Mouse (Mus musculus): ENCODE measurements at regions not wholly inside any gene's neighbourhood (a gene's known extent, or its start where the extent isn't known, plus 50 kb on each side); places are given as distances from the start of the nearest gene placed in this dataset.
"Not testable (repeated sequence)": the region's sequence is repeated elsewhere in the genome, so short reads cannot be mapped to it uniquely, and the experiment has no call there.

DNA sequence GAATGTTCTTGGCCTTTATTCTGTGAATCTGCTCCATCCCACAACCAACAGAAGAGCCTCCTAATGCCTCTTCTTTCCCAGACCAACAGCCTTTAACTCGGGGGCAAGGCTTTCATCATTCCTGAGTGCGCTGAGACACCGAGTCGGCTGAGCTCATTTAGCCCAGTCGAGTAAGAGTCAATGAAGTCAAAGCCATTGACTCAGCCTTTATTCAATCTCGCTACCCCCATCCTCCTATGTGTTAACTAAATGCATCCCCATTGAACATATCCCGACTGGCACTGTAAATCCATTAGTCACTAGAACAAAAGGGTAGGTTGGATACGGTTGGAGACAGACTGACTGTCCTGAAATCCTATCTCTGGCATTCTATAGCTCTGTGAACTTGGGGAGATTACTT lies 115.9 kb upstream of the Cdk6 start:
- intact Hi-C loops (cut with DNase I), result not testable (repeated sequence)

DNA sequence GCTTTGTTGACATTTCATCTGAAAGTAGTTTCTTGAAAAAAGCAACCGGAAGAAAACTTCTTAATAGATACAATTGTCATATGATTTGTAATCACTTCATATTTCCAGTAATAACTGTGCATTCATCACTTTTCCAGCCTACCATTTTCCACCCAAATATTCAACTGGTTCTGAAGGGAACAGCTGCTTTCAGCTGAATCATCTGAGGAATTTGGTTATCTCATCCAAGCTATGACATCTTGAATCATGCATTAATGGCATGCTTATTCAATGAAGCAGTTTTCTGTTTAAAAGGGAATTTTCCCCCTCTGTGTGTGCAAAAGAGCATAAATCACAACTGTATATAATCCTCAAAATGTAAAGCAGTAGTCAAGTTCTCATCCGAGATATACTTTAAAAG lies 97.2 kb upstream of the Cdk6 start:
- intact Hi-C loops (cut with DNase I); DNase-seq: not testable (repeated sequence)

More for the DNA sequence above, 115.9 kb upstream of the Cdk6 start:
- not testable (repeated sequence) for DNase-seq

DNA sequence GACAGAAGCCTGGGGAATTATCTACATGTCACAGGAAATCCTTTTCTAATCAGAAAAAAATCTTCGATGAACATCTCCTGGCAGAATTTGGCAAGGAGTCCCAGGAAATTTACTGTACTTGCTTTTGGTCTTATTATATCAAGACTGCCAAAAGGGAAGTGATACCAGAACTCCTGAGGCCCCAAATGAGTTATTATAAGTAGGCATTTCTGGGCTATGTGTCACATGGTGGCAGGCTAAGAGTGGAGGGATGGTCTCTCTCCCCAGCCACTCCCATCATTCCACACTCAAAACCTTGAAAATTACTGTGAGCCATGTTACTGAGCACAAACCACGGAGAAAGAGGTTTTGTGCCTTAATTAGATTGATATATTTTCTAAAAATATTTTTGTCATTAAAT lies 94.0 kb upstream of the Cdk6 start:
- no peak for DNase-seq
- intact Hi-C loops (cut with DNase I), result no loop called here

DNA sequence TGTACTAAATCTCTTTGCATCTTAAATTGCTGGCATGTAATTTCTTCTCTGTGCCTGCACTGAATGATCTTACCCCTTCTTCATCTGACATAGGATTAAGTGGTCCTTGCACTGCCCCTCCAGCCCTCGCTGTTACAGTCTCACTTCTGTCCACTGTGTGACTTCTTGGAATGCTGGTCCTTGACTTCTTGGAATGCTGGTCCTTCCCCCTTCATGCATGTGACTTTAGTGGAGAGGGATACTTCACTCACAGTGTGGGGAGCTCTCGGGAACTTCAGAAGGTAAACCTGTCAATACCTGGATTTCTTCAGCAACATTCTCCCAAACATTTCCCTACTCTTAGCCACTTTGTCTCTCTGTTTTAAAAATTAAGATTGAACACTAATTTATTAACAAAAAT lies 91.0 kb upstream of the Cdk6 start:
- intact Hi-C loops (cut with DNase I), result no loop called here
- DNase-seq, result no peak

DNA sequence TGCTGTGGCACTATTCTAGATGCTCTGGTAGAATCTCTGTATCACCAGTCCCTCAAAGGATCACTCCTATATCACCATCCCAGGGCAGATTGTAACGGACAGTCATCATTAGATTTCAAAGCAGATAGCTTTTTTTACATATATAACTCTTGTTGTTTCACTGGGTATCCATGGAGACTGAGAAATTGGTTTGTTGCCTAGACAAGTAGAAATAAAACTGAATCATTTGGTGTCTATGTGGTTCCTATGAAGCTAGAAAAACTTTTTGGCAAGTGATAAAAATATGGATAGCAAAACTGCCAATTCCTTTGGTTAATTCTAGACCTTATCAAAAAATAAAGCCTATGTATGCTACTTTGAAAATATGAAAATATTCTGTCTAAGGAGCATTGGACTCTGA lies 81.0 kb upstream of the Cdk6 start:
- intact Hi-C loops (cut with DNase I), result no loop called here

DNA sequence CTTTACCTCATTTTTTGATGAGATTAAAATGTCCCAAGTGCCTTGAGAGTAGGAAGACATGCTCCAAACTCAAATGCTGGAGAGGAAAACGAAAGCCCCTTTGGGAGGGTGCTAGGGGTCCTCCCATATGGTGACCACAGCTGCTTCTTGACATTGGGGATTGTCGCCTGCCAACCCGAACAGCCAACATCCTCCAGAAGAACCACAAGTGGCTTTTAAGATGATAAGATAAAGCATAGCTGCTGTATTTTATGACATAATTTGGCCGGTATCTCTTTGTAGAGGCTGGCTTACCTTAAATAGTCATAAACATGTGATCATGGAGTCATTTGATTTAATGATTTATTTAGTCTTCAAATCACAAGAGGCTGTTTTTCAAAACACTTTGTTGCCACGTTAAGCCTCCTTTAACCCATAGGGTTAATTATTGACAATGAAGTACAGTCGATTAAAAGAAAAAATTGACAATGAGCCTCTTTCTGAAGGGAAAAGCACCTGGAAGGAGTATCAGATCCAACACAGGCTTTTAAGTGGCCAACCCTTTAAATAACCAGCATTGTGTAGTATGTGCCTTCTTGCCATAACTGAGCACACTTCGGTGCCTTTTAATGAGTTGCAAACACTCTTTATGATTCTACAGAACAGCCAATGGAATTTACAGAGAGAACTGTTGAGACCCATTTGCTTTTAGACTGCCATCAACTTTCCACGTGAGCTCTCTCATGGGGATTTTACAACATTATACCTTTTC lies 76.1 kb upstream of the Cdk6 start:
- intact Hi-C loops (cut with DNase I); DNase-seq: not testable (repeated sequence)

More for the DNA sequence above, 81.0 kb upstream of the Cdk6 start:
- no peak for DNase-seq

DNA sequence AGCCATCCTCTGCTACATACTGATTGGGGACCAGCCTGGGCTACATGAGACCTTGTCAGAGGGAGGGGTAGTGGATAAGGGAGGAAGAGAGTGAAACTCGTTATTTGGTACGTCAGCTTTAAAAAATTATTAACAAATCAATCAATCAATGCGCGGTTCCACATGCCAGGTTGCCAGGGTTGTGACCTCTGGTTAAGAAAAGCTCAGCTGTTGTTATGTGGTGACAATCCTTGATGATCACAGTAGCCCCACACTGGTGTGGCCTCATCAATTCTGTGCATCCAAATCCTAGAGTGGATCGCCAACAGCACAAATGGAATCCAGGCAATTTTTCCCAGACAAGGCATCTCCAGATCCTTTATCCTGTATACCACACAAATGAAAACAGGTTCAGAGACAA lies 74.3 kb upstream of the Cdk6 start:
- intact Hi-C loops (cut with DNase I), result no loop called here
- no peak for DNase-seq

DNA sequence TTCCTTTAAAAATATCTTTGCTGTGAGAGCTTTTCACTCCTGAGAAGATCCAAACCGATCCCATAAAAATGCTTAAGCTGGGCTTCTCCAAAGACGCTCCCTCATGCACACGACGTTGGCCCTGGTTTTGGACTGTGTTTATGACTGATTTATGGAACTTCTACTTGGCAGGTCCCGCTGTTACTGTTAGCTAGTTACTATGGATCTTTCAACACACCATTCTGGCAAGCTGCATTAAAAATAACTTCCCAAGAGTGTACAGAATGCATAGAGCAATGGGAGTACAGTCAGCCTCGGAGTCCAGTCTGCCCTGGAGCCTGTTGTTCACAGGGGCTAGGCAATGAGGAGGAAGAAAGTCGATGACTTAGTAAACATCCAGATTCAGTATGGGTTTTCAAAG lies 71.5 kb upstream of the Cdk6 start:
- intact Hi-C loops (cut with DNase I), result no loop called here
- no peak for DNase-seq

DNA sequence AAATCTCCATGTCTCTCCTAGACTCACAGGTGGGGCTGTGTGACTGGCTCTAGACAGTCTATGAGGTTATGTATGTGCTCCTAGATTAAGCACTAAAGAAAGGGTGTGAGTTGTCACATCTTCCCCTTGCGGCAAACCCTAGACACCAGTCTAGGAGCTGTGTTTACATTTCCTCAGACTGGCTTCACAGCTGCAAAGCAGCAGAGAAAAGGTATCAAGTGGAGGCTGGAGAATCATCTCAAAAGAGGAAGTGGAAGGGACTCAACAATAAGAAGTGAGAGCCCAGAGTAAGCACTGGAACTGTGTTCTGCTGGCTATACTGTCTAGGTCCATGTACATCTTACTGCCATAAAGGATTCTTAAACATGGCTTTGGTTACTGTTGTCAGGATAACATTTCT lies 68.1 kb upstream of the Cdk6 start:
- DNase-seq; intact Hi-C loops (cut with DNase I): not testable (repeated sequence)

DNA sequence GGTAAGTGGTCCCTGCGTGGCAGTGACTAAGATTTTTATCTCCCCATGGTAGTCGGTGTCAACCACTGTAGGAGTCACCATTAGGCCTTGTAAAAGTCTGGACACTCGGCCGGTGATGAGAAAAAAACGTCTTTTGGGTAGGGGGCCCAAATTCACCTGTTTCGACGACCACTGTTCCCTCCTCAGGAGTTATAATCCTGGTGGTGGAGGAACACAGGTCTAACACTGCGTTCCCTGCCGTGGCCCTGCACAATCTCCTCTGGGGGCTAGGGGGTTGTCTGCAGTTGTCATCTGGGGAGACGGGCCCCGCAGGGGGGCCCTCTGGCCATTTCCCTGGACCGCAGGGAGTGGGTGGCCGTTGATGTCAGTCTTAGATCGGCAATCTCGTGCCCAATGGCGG lies 64.0 kb upstream of the Cdk6 start:
- DNase-seq; intact Hi-C loops (cut with DNase I): not testable (repeated sequence)

DNA sequence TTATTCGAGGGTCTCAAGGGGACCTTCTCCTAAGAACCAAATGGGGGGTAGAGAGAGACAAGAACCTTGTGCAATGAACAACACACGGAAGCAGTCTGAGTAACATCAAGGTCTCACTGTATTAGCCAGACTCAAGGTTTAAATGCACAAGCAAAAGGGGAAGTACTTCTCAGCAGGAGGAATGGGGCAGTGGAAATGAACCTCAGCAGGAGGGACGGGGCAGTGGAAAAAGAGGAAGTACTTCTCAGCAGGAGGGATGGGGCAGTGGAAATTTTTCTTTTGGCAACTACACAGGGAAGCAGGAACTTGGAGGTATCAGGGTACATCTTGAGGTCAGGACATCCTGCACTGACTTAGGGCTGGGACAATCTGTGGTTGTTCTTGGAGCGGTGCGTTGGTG lies 62.3 kb upstream of the Cdk6 start:
- intact Hi-C loops (cut with DNase I), result not testable (repeated sequence)

DNA sequence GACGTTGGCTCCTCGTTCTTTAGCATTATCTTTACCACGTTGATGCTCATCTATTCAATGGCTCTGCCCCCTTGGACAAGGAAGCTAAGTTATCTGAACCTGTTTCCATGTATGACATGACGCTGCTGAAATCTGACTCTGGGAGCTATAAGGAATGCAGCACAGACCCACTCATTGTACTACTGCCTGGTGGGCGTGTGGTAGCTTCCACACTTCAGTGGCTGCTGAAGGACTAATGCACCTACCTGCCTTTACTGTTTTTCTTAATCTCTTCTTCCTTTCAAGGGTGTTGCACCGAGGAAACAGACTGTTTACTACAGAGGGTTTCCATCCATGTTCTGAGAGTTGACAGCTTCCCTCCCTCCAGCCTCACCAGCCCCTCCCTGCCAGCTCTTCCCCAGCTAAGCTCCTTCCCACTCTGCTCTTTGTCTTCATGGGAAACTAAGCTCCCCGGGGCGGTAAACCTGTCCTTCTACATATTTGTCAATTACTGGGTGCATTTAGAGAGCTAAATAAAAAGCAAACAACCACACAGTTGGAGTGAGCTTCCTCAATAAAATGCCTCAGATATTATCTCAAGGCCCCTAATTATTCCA lies 59.3 kb upstream of the Cdk6 start:
- DNase-seq; intact Hi-C loops (cut with DNase I): not testable (repeated sequence)

More for the DNA sequence above, 62.3 kb upstream of the Cdk6 start:
- DNase-seq, result not testable (repeated sequence)

DNA sequence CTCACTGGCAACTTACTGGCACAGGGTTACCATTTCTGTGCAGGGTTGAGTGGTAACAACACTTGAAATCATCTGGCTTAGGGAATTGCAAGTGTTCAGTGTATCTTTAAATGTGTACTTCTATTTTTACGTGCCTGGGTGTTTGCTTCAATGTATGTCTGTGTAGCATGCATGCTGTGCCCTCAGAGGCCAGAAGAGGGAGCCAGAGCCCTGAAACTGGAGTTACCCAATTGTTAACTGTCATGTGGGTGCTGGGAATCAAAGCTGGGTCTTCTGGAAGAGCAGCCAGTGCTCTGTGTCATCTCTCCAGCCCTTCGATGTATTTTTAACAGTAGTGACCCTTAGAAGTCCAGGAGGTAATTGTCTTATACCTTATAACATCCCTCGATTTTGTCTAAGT lies 58.2 kb upstream of the Cdk6 start:
- DNase-seq, result no peak
- intact Hi-C loops (cut with DNase I), result no loop called here

DNA sequence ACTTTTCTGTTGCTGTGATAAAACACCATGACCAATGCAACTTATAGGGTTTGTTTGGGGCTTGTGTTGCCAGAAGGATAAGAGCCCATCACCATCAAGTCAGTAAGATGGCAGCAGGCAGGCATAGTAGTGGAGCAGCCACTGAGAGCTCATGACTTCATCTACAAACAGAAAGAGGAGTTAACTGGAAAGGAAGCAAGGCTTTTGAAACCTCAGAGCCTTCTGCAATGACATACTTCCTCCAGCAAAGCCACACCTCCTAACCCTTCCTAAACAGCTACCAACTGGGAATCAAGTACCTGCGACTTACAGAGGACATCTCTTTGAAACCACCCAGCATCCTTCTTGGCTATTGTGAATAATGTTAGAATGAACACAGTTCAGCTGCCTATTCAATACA lies 57.0 kb upstream of the Cdk6 start:
- DNase-seq; intact Hi-C loops (cut with DNase I): not testable (repeated sequence)

DNA sequence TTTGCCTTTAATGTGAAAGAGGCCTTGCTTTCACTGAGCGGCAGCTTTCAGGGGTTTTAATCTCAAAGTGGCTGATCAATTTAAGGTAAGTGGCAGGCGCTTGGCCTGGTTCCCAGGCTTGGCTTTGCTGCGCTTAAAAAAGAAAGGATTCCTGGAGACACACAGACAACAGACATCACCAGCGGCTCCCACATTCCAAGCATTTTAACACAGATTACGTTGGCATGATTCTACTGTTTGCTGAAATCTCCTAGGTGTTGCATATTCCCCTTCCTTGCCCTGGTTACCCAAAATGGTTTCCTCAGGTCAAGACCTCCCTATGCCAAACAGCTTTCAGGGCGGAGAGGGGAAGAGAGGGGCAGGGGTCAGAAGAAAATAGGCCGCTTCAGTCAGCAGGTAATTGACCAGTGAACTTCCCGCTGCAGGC lies 51.3 kb upstream of the Cdk6 start:
- DNase-seq, result peak; percentile 22 to 31
- intact Hi-C loops (cut with DNase I), result not testable (repeated sequence)

All from heart, postnatal 36 days (tissue).